Mouse (Mus musculus) kidney, embryonic 15.5 days (tissue): Measurements from ENCODE around the gene Rnase12. TPM values are rescaled to one million over a fixed set of nuclear protein-coding genes. Genes with fewer than 3 reads are reported as not detected.
A peak's percentile ranks its signal among the peaks of the same experiment; 100 is the strongest.

ENCODE experiments used
- ATAC-seq: fragments of 200-750 bp; cut with Nextera tagmentation; replicated peaks from 2 replicates; pipeline ENCODE4 v1.8.0; 2017; ENCODE audit warnings: moderate TSS enrichment; ENCODE audit not compliant: low FRiP score
- H3K27ac ChIP-seq: fragments of 300-500 bp; sonication (generic); 2 replicates; pipeline ENCODE4 v1.5.1; 2015; ENCODE audit warnings: mild to moderate bottlenecking, inconsistent platforms
- H3K27me3 ChIP-seq: fragments of 300-500 bp; sonication (generic); 2 replicates; pipeline ENCODE4 v1.6.1; 2015; ENCODE audit warnings: inconsistent platforms
- H3K36me3 ChIP-seq: fragments of 300-500 bp; sonication (generic); 2 replicates; pipeline ENCODE4 v1.6.1; 2015; ENCODE audit warnings: inconsistent platforms
- H3K4me1 ChIP-seq: fragments of 300-500 bp; sonication (generic); 2 replicates; pipeline ENCODE4 v1.6.1; 2015; ENCODE audit warnings: inconsistent platforms
- H3K4me2 ChIP-seq: fragments of 300-500 bp; sonication (generic); 2 replicates; pipeline ENCODE4 v1.6.1; 2015; ENCODE audit warnings: moderate library complexity, mild to moderate bottlenecking, inconsistent platforms
- H3K4me3 ChIP-seq: fragments of 300-500 bp; sonication (generic); replicated peaks from 2 replicates; pipeline ENCODE4 v1.5.1; 2015; ENCODE audit warnings: mild to moderate bottlenecking, inconsistent platforms
- H3K9ac ChIP-seq: fragments of 300-500 bp; sonication (generic); 2 replicates; pipeline ENCODE4 v1.6.1; 2015; ENCODE audit warnings: mild to moderate bottlenecking, inconsistent platforms
- H3K9me3 ChIP-seq: fragments of 300-500 bp; sonication (generic); replicated peaks from 2 replicates; pipeline ENCODE4 v1.6.1; 2016; ENCODE audit warnings: inconsistent platforms
- WGBS: fragments of 180-500 bp; shearing (Covaris S2); methylation state at CpG from one replicate; pipeline ENCODE4 v1.1.7; 2015; ENCODE audit warnings: mixed read lengths; 5-methylcytosine and 5-hydroxymethylcytosine counted together
- polyA plus RNA-seq: library from polyadenylated mRNA; unstranded; fragments of >200 nt; fragmentation: Nextera tagmentation; extraction: Ambion mirVana; gene quantifications from 2 replicates; pipeline ENCODE4 v1.2.1, GENCODE M21; 2015

Gene Rnase12
- polyA plus RNA-seq, 1 experiment from 2014 or later, result 10.2 TPM

- Histone ChIP-seq H3K4me2 (no peak overlapping the region), H3K9me3 (no peaks in the 10 kb centered on the region), H3K4me1 (no peaks in the 10 kb centered on the region), H3K36me3 (no peaks in the 10 kb centered on the region), H3K4me3 (no peak overlapping the region), H3K9ac (no peak overlapping the region), H3K27ac (0 out of 2 replicates have a peak overlapping the region, but pooled peaks have one; percentile 56), H3K27me3 (no peaks in the 10 kb centered on the region)
- 82% methylated on average over 4 of the region's 4 CpGs for WGBS
- no peak for ATAC-seq
These were observed 48.7 kb downstream of the Rnase12 start for GRCm38 (mm10) chr14:51008781-51009180.

DNA sequence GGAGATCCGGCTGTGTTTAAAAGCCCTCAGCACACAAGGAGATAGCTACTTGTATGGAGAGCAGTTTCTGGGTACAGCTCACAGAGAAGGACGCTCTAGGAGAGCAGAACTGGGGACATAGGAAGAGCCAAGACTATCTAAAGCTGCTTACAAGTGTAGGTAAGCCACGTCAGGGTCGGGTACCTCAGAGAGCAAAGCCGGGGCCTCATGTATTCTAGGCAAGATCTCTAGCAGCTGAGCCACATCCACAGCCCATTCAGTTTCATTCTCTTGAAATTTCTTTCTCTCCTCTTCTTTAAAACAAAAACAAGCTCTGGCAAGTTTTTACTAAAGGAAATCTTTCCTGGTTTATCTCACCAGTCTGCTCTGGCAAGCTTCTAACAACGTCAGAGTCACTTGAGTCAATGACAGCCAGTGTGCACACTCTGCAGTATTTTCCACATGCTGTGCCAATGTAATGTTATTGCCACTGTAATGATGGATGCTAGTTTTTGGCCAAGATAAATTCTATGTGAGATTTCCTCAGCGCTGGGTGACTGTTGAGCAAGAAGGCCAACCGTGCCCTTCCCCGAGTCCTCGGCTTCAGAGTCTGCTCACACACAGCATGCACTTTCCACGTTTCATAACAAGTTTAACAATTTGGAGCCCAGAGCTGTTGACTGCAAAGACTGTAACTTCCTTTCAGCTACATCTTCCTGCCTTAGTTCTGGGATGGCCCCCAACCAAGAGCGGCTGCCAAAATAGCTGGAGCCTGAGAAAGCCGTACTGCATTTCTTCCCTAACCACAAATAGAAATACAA lies 49.3 kb downstream of the Rnase12 start:
- Histone ChIP-seq H3K4me1 (no peaks in the 10 kb centered on the region), H3K27me3 (no peaks in the 10 kb centered on the region), H3K4me3 (no peak overlapping the region), H3K27ac (peak overlapping the region; percentile 56; the same call in 1 of the 2 replicates), H3K9ac (no peak overlapping the region), H3K9me3 (no peaks in the 10 kb centered on the region), H3K36me3 (no peaks in the 10 kb centered on the region), H3K4me2 (no peak overlapping the region)
- ATAC-seq, result no peak
- WGBS, result 71% methylated on average over 13 of the region's 13 CpGs

GRCm38 (mm10) chr14:51007152-51007801 lies 50.2 kb downstream of the Rnase12 start, which contains the start of gene Rnase10:
Rnase10 (plus strand) TSS chr14:51007751.
- Histone ChIP-seq H3K9ac (no peak within 1 kb of the TSS), H3K27ac (peak within 1 kb of the TSS; percentile 56; the same call in 1 of the 2 replicates), H3K27me3 (no peaks in the 10 kb centered on the region), H3K4me1 (no peaks in the 10 kb centered on the region), H3K36me3 (no peaks in the 10 kb centered on the region), H3K9me3 (no peaks in the 10 kb centered on the region), H3K4me2 (no peak within 1 kb of the TSS), H3K4me3 (no peak within 1 kb of the TSS)
- ATAC-seq, result no peak
- WGBS, result 84% methylated on average over 8 of the region's 8 CpGs

Other genes with a start within 250 kb of the Rnase12 start
- gene Ccnb1ip1, start 249.9 kb downstream of the Rnase12 start, polyA plus RNA-seq, result not detected in 2 replicates
- gene Parp2, start 249.8 kb downstream of the Rnase12 start, polyA plus RNA-seq, result 64.9 and 65.6 TPM in 2 replicates
- gene Tep1, start 187.1 kb downstream of the Rnase12 start, polyA plus RNA-seq, result 6.2 and 8.5 TPM in 2 replicates
- gene Klhl33, start 160.2 kb downstream of the Rnase12 start, polyA plus RNA-seq, result 0.19 TPM in 2 replicates
- 166 and 173 TPM in 2 replicates for gene Osgep, start 132.8 kb downstream of the Rnase12 start, polyA plus RNA-seq
- 301 and 306 TPM in 2 replicates for gene Apex1, start 132.7 kb downstream of the Rnase12 start, polyA plus RNA-seq
- gene Pip4p1, start 126.8 kb downstream of the Rnase12 start, polyA plus RNA-seq, result 49.5 and 53.9 TPM in 2 replicates
- gene Pnp, start 126.6 kb downstream of the Rnase12 start, polyA plus RNA-seq, result 74.3 and 78.6 TPM in 2 replicates
- gene Gm49342, start 113.1 kb downstream of the Rnase12 start, polyA plus RNA-seq, result not detected in 2 replicates
- 0.62 and 1.0 TPM in 2 replicates for gene Pnp2, start 101.7 kb downstream of the Rnase12 start, polyA plus RNA-seq
- gene Rnase10, start 49.9 kb downstream of the Rnase12 start, polyA plus RNA-seq, result not detected in 2 replicates
- gene Rnase9, start 15.8 kb downstream of the Rnase12 start, polyA plus RNA-seq, result 0.17 TPM in 1 of 2 replicates, not detected in the other
- 0.38 TPM in 1 of 2 replicates, not detected in the other for gene Rnase11, start 7.5 kb downstream of the Rnase12 start, polyA plus RNA-seq
- 0.04 TPM in 1 of 2 replicates, not detected in the other for gene Olfr750, start 16.8 kb upstream of the Rnase12 start, polyA plus RNA-seq
- gene Rnase4, start 33.4 kb upstream of the Rnase12 start, polyA plus RNA-seq, result 37.8 and 40.5 TPM in 2 replicates
- 8.4 and 9.8 TPM in 2 replicates for gene Ang, start 33.5 kb upstream of the Rnase12 start, polyA plus RNA-seq
- 2.0 and 2.1 TPM in 2 replicates for gene Eddm3b, start 56.8 kb upstream of the Rnase12 start, polyA plus RNA-seq
- gene Rnase6, start 66.2 kb upstream of the Rnase12 start, polyA plus RNA-seq, result 0.52 and 1.3 TPM in 2 replicates
- 0.17 and 1.00 TPM in 2 replicates for gene Rnase1, start 89.1 kb upstream of the Rnase12 start, polyA plus RNA-seq
- gene Rnase2b, start 104.6 kb upstream of the Rnase12 start, polyA plus RNA-seq, result not detected in 2 replicates
- not detected in 2 replicates for gene Ang2, start 141.5 kb upstream of the Rnase12 start, polyA plus RNA-seq
- not detected in 2 replicates for gene Ear14, start 145.7 kb upstream of the Rnase12 start, polyA plus RNA-seq
- gene Rnase2a, start 198.5 kb upstream of the Rnase12 start, polyA plus RNA-seq, result not detected in 2 replicates